Mouse (Mus musculus): Measurements from ENCODE around the gene Wnt8b. TPM values are rescaled to one million over a fixed set of nuclear protein-coding genes. Genes with fewer than 3 reads are reported as not detected.

The Wnt8b gene
- total and polyA plus RNA-seq, 3 experiments, result not detected

- Histone ChIP-seq H3K79me2 (ENCODE audit: control insufficient read depth, insufficient read depth, low read length, poor library complexity) (no peaks in the 10 kb centered on the region), H3K36me3 (ENCODE audit: control insufficient read depth in 1 of 2, insufficient read depth in 2 of 2, low read length in 2 of 2) (no peaks in the 10 kb centered on the region), H3K9ac (ENCODE audit: control insufficient read depth, low read depth, low read length, poor library complexity, severe bottlenecking) (no peak overlapping the region), H3K27me3 (ENCODE audit: control insufficient read depth in 1 of 2, insufficient read depth in 2 of 2, low read length in 2 of 2) (peaks cover 6 to 7% of the 10 kb centered on the region in 2 experiments), H3K4me3 (ENCODE audit: control insufficient read depth in 1 of 2, insufficient read depth in 1 of 2, low read depth in 2 of 2, low read length in 2 of 2) (no peak overlapping the region), H3K27ac (ENCODE audit: control insufficient read depth, low read depth, low read length) (no peak overlapping the region), H3K4me1 (ENCODE audit: control insufficient read depth in 1 of 2, insufficient read depth in 2 of 2, low read length in 2 of 2) (no peaks in the 10 kb centered on the region), H3K9me3 (replicated peaks; ENCODE audit: insufficient read depth, low read length) (no peaks in the 10 kb centered on the region)
- TF ChIP-seq USF1 (IDR thresholded peaks at IDR 0.05; ENCODE audit: low read depth, low read length) (no peak), USF2 (IDR thresholded peaks at IDR 0.05; ENCODE audit: borderline replicate concordance in 1 of 2, insufficient read depth in 1 of 2, low read depth in 1 of 2, low read length in 2 of 2) (no peak), RAD21 (IDR thresholded peaks at IDR 0.05; ENCODE audit: low read depth, low read length) (peak; percentile 31), ETS1 (IDR thresholded peaks at IDR 0.05; ENCODE audit: low read depth, low read length) (no peak), POLR2A (IDR thresholded peaks at IDR 0.05; ENCODE audit: control insufficient read depth in 1 of 2, insufficient read depth in 1 of 2, low read depth in 1 of 2, low read length in 2 of 2, poor library complexity in 1 of 2) (no peak), SIN3A (IDR thresholded peaks at IDR 0.05; ENCODE audit: low read length) (no peak), MXI1 (IDR thresholded peaks at IDR 0.05; ENCODE audit: low read depth, low read length) (no peak), ZNF384 (IDR thresholded peaks at IDR 0.05; ENCODE audit: low read depth, low read length) (no peak), BHLHE40 (IDR thresholded peaks at IDR 0.05; ENCODE audit: borderline replicate concordance, low read depth, low read length) (no peak), ZMIZ1 (IDR thresholded peaks at IDR 0.05; ENCODE audit: low read depth, low read length) (no peak), MAZ (IDR thresholded peaks at IDR 0.05; ENCODE audit: low read depth, low read length) (no peak), CTCF (IDR thresholded peaks at IDR 0.05 in 2 of 3, conservative IDR thresholded peaks at IDR 0.05 in 1 of 3; ENCODE audit: control insufficient read depth in 1 of 3, insufficient read depth in 1 of 3, low read depth in 2 of 3, low read length in 3 of 3, poor library complexity in 1 of 3, severe bottlenecking in 1 of 3) (peak; percentile 13 to 68 (median 60); a peak in 4 of 6 replicates), RCOR1 (IDR thresholded peaks at IDR 0.05; ENCODE audit: low read depth, low read length) (no peak), SMC3 (IDR thresholded peaks at IDR 0.05; ENCODE audit: low read depth, low read length) (peak; percentile 44), ZKSCAN1 (IDR thresholded peaks at IDR 0.05; ENCODE audit: low read depth, low read length) (no peak)
- peak; percentile 58 for DNase-seq (ENCODE audit: low read depth, low spot score)
Observed at GRCm38 (mm10) chr19:44476541-44476940, 16.7 kb upstream of the Wnt8b start.

GRCm38 (mm10) chr19:44487266-44487665, 6.0 kb upstream of the Wnt8b start:
- Histone ChIP-seq H3K4me3 (ENCODE audit: control insufficient read depth in 1 of 2, insufficient read depth in 1 of 2, low read depth in 2 of 2, low read length in 2 of 2) (no peak overlapping the region), H3K27ac (ENCODE audit: control insufficient read depth, low read depth, low read length) (no peak overlapping the region)
- TF ChIP-seq CTCF (IDR thresholded peaks at IDR 0.05 in 2 of 3, conservative IDR thresholded peaks at IDR 0.05 in 1 of 3; ENCODE audit: control insufficient read depth in 1 of 3, insufficient read depth in 1 of 3, low read depth in 2 of 3, low read length in 3 of 3, poor library complexity in 1 of 3, severe bottlenecking in 1 of 3), result peak in 2 of 3 experiments; percentile 22 to 30; a peak in 3 of 6 replicates
- TF ChIP-seq MYC (IDR thresholded peaks at IDR 0.05; ENCODE audit: low read depth, low read length), result no peak

More at GRCm38 (mm10) chr19:44487266-44487665, 6.0 kb upstream of the Wnt8b start:
- peak; percentile 22 for DNase-seq (ENCODE audit: low read depth, low spot score)
- Histone ChIP-seq H3K9me3 (replicated peaks; ENCODE audit: insufficient read depth, low read length) (no peaks in the 10 kb centered on the region), H3K9ac (ENCODE audit: control insufficient read depth, low read depth, low read length, poor library complexity, severe bottlenecking) (no peak overlapping the region), H3K79me2 (ENCODE audit: control insufficient read depth, insufficient read depth, low read length, poor library complexity) (no peaks in the 10 kb centered on the region), H3K27me3 (ENCODE audit: control insufficient read depth in 1 of 2, insufficient read depth in 2 of 2, low read length in 2 of 2) (peaks cover 2 to 8% of the 10 kb centered on the region in 2 experiments), H3K4me1 (ENCODE audit: control insufficient read depth in 1 of 2, insufficient read depth in 2 of 2, low read length in 2 of 2) (no peaks in the 10 kb centered on the region), H3K36me3 (ENCODE audit: control insufficient read depth in 1 of 2, insufficient read depth in 2 of 2, low read length in 2 of 2) (no peaks in the 10 kb centered on the region)
